Mouse (Mus musculus) natural killer cell, adult 2 months (primary cell): ENCODE measurements around the gene E130208F15Rik.

Source experiments
- DNase-seq, 2 experiments: peaks; one replicate each; pipeline ENCODE4 v3.0.0; 2022; ENCODE audit warnings: low spot score in 2 of 2

Gene E130208F15Rik

DNA sequence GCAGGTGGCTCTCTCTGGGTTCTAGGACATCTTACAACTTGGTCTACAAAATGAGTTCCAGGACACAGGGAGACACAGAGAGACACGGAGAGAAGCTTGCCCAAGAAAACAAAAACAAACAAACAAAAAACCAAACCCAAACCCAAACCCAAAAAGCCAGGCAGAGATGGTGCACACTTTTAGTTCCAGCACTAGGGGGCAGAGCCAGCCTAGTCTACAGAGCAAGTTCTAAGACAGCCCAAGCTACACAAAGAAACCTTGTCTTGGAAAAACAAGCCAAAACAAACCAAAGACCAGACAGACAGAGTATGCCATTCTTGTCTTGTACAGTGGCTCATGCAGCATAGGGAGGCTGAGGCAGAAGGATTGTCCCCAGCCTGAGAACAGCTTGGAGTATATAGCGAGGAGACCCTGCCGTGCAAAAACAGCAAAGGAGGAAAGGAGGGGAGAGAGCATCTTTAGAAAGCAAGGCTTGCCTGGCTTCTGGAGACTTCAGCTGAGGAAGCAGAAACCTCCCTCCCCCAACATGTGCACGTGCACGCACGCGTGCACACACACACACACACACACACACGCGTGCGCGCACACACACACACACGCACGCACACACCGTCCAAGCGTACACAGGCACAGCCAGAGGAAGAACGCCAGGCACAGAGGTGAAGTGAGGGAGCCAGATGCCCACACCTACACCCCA lies 15.3 kb upstream of the E130208F15Rik start:
- no peak for DNase-seq

DNA sequence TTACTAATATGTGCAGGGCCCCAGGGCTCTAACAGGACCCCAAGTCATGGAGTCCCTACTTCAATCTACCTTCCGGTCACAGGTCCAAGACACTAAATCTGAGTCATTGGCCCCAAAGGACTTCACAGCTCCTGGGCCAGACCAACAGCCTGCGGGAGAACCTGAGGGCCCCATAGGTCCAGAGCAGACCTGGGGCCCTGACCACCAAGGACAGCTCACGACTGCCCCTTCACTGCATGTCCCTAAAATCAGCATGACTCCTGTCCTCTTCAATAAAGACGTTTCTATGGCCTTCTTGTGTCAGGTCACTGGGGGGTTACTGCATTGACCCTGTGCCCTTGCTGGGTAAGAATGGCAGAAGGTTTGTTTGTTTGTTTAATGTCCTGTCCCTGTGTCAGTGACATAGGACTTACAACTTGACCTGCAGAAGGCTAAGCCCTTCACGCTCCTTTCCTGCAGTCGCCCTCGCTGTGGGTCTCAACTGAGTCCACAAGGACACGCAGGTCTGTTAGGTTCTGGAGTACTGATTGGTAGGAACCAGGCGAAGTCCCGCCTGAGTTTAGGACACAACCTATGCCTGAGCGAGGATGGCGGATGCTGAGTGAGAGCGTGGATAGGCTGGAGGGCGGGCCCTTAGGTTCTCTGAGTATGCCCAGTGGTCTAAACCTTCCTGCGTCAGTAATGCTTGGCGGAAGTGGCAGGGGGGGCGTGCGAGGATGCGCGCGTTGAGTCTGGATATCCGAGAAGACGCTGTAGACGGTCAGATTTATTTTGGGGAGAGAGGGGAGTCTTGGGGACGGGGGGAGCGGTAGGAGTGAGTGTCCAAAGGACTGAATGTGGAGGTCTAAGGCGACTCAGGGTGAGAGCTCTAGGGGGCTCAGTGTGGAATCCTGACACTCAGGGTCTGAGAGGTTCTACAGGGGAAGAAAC lies 13.2 kb upstream of the E130208F15Rik start, which contains the start of gene Alkbh6:
Gene Alkbh6, plus strand, starts transcription at position 642 of the 930 bp plus-strand sequence.
- DNase-seq: peak; percentile 92 to 93

DNA sequence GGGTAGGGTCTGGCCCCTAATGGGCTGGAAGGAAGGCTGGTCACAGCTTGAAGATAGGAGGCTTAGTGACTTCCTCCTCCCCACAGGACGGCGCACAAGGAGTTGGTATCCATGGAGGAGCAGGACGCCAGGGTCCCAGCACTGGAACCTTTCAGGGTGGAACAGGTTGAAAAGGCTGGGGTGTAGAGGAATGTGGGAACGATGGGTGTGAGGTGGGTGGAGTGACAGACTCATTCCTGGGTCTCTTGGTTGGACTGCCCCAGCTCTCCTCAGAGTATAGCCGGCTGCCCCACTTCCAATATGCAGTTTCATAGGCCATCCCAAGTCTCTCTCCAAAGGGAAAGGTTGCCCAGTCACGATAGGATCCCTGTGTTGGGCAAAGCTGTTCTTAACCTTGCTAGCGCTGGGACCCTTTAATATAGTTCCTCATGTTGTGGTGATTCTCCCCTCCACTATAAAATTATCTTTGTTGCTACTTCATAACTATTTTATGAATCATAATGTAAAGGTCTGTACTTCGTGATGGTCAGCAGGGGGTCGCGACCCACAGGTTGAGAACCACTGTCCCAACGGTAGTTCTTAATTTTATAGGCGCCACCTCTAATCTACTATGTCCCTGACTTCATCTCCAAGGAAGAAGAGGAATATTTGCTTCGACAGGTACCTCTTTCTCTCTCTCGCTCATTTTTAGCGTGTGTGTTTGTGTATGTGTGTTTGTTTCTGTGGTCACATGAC lies 12.0 kb upstream of the E130208F15Rik start:
- no peak for DNase-seq

DNA sequence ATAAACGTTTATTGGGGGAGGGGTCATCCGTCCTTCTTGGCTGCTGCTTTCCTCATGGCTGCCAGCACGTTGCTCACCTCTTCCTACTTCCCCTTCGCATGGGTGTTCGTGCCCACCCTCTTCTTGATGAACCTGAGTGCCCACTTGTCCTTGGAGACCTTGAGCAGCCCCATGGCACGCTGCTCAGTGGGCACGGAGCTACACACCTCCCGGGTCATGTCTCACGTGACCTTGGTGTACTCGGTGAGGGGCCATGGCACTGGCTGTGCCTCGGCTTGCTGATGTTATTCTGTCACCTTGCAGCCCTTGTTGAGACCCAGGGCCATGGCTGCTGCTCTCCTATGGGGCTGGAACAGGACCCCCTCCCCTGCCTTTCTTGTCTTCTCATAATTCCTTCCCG lies 11.4 kb upstream of the E130208F15Rik start:
- no peak for DNase-seq

DNA sequence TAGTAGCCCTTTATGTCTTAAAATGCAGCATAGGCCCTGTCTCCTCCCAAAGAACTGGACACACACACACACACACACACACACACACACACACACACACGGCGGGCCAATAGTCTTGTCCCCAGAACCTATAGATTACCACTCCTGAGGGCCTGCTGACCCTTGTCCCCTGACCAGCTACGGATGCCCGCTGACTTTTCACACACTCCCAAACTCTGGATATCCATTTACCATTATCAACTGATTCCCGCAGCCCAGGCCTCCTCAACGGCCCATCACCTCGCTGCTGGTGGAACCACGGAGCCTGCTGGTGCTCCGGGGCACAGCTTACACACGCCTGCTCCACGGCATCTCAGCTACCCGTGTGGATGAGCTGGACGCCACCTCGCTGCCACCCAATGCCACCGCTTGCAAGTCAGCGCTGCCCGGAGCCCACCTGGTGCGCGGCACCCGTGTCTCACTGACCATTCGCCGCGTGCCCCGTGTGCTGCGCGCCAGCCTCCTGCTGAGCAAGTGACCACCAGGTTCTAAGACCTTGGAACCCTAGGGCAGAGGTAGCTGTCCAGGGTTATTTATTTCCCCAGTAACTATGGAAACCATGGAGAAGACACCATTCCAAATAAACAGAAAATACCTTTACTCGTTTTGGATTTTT lies 7.7 kb upstream of the E130208F15Rik start:
- DNase-seq: no peak

DNA sequence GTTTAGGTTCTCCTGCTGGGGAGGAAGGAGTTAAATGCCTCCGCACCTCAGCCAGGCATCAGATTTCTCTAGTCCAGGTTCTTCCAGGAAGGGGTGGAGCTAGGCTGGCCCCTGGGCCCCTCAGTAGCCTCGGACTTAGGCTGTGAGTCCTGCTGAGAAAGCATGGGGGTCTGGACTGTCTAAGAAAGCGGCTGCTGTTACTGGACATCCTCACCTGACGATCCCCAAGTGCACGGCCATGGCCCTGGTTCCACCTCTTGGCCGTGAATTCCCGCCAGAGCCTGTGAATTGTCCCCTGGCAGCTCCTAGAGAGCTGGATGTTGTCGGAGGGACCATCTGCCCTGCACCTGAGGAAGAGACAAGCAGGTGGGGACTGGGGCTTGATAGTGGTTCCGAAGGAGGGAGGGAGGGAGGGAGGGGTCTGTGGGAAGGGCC lies 6.8 kb upstream of the E130208F15Rik start, which contains the start of gene Syne4:
Gene Syne4, plus strand, starts transcription at position 87 of the 435 bp plus-strand sequence.
- DNase-seq: no peak

DNA sequence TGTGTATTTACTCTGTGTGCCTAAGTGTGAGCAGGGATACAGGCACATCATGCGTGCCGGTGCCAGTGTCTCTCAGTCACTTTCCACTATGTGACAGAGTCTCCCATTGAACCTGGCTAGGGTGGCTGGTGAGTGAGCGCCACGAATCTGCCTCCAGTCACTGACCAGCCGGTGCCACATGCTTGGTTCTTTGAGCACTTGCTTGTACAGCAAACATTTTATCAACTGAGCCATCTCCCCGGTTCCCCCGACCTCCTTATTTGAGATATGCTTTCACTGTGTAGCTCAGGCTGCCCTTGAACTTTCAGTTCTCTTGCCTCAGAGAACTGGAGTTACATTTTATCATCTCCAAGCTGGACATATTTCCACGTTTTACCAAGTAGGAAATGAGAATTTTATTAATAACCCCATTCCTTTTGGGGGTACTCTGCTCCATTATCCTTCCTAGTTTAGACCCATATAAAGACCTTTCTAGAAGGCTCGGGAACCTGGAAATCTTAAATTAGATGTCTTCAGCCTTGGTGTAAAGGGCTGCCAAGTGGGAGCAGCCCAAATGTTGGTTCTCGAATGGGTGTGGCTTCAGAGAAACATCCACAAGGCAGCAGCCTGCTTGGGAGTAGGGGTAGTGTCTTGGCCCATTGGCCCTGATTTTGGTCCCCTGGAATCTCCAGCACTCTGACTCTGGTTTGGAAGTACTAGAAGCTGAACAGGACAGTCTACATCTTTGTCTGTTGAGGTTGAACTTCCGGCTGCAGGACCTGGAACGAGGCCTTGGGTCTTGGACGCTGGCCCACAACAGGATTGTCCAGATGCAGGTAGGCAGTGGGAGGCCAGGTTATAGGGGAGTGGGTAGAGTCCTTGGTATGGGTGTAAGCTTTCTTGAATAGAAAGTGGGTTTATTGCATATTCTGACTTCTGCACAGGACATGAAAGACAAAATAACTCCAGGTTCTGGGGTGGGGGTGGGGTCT lies 5.7 kb upstream of the E130208F15Rik start:
- no peak for DNase-seq

DNA sequence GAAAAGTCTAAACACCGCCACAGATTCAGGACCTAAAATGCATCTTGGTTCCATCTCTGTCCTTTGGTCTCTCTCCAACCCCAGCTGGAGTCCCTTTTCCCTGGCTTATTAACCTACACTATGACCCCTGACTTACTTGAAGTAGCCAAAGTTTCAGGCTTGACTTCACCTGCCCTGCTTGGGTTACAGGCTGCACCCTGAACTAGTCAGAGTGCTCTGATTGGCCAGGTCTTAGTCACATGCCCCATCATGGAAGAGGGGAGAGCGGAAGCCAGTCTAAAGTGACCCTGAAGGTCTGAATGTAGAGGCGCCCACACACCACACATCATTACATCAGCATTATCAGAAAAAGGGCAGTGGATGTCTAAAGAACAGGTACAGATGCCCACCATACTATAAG lies 3.4 kb upstream of the E130208F15Rik start:
- DNase-seq: no peak

DNA sequence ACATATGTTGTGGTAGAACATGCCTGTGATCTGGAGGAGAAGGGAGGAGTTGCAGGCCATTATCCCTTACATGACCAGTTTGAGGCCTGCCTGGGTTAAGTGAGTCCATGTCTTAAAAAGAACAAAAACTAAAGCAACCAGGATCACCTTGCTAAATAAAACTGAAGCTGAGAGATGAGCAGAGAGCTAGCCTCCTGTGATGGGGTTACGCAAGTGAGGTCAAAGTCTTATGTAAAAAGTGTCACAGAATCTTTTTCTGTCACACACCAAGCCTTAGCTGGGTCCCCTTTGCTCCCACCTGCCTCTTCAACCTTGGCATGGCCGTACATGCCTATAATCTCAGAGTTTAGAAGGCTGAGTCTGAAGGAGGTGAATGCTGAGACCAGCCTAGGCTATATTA lies 594 bp upstream of the E130208F15Rik start:
- no peak for DNase-seq

DNA sequence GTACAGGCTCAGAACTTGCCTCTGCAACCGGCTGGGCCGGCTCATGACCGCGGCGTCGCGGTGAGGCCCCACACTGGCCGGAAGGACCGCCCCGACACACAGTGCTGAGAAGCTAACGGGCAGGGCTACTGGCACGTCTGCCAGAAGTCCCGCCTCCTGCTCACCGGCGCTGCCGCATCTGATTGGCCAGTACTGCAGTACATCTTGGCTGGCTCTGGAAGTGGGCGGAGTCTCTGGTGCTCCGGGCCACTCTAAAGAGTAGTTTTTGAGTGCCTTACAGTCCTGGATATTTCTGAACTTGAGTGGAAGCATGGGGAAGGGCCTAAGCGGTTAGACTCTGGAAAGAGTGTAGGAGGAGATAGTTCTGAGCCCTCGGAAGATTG lies 736 bp downstream of the E130208F15Rik start:
- peak; percentile 95 for DNase-seq

DNA sequence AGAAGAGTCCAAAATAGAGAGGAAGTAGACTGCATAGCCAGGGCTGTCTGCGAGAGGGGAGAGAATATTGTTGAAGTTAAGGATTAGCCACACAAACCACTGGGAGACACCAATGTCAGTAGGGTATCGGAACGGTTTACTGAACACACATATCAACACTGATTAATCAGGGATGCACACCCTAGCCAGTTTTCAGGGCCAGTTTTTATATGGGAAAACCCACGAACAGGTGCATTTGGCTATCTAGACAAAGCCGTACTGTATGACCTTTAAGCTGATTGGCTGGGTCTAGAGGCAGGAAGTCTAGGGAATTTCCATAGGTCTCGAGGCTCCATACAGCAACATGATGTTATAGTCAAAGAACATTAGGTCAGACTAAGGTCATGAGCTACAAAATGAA lies 1.3 kb downstream of the E130208F15Rik start:
- peak; percentile 52 for DNase-seq

DNA sequence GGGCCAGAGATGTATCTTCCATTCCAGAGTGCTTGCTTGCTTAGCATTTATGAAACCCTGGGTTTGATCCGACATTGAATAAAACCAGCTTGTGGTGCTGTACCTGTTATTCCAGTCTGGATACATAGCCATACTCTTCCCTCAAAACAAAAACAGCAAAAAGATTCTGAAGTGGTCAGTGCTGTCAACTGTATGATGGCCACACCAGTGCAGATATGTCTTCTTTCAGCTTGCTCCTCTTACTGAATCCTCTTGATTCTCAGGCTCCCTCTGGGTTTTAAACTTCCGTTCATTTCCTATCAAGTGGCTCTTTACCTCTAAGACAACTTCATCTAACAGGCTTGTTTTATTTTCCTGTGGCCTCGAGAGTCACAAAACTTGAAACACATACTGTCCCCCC lies 2.3 kb downstream of the E130208F15Rik start, which contains the start of gene Sdhaf1:
Gene Sdhaf1, minus strand, starts transcription at position 101 of the 400 bp plus-strand sequence.
- no peak for DNase-seq

DNA sequence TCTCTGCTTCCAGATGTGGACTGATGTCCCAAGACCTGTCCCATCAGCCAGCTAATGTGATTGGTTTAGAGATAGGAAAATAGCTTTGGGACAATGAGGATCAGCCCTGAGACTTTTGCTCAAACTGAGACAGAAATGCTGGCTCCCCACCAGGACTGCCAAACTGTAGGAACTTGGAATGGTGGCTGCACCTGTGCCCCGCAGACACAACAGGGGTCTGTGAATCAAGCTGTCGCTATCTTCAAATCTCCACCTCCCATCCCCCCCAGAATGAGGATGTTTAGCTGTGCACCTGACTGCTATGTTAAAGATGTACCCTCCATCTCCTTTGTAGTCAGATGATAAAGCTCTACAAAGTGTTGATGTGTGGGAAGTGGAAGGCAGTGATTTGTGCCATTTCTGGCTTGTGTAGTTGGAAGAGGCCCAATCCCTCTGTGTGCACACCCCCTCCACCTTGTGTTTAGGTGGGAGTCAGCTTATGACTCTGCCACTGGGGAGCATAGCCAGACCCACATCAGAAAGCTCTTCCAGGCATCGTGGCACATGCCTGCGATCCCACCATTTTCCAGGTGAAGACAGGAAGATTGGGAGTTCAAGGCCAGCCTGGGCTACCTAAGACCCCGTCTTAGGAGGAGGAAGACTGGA lies 2.9 kb downstream of the E130208F15Rik start:
- DNase-seq: no peak

DNA sequence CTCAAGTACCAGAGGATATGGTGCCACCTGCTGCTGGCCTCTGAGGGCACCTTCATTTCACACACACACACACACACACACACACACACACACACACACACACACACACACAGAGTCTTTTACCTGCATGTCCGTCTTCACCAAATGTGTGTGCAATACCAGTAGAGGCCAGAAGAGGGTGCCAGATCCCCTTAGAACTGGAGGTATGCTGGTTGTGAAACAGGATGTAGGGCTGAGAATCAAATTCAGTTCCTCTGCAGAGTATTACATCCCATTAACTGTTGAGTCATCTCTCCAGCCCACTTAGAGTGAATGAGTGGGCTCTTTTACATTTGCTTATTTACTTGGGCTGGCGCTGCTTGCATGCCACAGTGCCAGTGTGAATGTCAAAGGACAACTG lies 3.8 kb downstream of the E130208F15Rik start:
- peak; percentile 75 to 83 for DNase-seq

DNA sequence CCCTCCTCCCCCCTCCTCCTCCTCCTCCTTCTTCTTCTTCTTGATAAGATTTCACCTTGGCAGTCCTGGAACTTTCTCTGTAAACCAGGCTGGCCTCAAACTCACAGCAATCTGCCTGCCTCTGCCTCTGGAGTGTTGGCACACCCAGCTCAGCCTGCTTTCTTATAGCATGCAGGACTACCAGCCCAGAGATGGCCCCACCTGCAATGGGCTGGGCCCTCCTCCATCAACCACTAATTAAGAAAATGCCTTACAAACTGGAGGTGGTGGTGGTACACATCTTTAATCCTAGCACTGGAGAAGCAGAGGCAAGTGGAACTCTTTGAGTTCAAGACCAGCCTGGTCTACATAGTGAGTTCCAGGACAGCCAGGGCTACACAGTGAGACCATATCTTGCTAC lies 4.9 kb downstream of the E130208F15Rik start:
- no peak for DNase-seq

DNA sequence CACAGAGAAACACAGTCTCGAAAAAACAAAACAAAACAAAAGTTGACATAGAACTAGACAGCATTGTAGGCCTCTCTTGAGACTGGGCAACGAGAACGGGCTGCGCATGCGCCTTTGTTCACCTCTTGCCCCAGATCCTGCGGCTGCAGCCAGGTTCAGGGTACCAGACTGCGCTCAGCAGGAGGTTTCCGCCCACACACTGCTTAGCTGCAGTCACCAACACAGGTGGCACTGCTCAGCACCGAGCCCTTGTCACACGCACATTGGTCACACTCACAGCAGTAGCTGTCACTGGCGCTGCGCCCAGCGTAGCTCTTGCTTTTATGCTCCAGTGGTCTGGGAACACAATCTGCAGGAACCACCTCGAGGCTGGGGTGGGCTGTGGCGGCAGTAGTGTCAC lies 5.6 kb downstream of the E130208F15Rik start:
- peak in 1 of 2 experiments; percentile 26 for DNase-seq

DNA sequence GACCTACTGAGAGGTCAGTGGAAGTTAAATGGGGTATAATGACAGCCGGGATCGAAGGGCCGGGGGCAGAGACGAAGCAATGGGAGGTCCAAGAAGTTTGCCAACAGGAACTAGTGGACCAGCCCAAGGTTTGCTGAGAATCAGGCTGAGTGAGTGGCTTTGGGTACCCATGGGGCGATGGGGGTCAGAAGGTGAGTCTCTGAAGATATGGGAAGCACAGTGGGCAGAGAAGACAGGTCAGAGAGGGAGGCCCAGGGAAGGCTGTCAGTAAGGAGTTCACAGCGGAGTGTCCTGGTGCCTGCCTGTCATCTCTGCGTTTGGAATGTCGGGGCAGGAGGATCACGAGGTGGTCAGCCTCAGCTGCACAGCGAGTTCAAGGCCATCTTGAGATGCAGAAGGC lies 6.8 kb downstream of the E130208F15Rik start:
- DNase-seq: no peak

DNA sequence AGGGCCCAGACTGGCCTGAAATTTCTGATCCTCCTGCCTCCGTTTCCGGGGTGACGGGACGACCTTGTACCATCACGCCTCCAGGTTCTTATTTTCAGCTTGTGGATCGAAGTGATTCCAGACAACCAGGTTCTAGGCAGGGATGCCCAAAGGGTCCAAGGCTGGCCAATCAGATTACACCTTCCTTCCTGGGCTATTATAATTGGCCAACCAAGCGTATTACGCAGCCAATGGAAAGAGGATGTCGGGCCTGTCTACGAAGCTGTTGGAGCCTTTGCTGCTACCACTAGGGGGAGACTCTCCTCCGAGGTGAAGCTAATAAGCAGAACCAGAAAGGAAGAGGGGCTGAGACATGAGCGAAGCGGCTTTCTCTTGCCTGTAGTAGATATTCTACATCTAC lies 10.3 kb downstream of the E130208F15Rik start:
- DNase-seq: peak; percentile 79 to 85

DNA sequence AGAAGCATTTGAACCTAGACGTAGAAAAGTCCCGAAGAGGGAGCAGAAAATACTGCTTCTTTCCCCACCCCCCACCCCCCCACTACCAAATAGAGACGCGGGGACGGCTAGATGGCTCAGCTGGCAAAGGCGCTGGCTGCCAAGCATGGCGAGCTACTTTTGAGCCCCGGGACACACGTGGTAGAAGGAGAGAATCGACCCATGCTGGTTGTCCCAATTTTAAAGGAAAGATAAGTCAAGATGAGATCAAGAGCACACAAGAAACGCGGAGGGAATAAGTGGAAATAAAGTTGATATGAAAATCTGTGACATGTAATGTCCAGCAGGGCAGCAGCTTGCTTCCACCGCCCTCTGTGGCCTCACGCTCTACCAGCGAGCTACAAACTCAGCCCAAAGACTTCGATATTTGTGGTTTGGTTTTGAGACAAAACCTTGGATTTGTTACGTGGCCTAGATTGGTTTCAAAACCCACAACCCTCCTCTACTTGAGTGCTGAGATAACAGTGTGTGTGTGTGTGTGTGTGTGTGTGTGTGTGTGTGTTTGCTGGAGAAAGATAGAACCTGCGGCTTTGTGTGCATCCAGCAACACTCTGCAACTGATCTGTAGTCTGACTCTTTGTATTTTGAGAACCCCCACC lies 11.2 kb downstream of the E130208F15Rik start:
- DNase-seq: no peak
